Mouse (Mus musculus): ENCODE data around the gene Plcxd3. TPM values are rescaled to one million over a fixed set of nuclear protein-coding genes. Genes with fewer than 3 reads are reported as not detected.
"Not testable (repeated sequence)": the region's sequence is repeated elsewhere in the genome, so short reads cannot be mapped to it uniquely, and the experiment has no call there.

Gene Plcxd3
- polyA plus RNA-seq, 1 experiment from 2014 or later: 7.9 TPM

DNA sequence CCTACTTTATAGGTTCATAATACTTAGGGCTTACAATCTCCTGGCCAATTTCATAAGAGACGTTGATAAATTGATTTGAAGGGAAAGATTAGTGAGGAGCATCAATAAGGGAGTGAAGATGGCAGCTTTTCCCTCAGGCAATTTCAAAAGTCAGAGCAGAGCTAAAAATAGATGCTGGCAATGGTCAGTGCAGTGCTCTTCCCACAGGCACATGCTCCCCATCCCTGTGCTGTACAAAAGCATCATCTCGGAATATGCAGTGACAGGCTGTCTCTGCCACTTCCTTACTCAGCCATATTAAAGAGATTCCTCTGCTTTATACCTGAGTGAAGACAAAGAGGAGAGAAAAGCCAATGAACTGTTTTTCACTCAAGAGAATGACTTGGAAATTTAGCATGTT is 36.0 kb downstream of the Plcxd3 start:
- H3K4me3 ChIP-seq: no peak overlapping the region
- 76% methylated on average over 2 of the region's 2 CpGs for WGBS
- no peaks in the 10 kb centered on the region for H3K36me3 ChIP-seq
- no peak overlapping the region for H3K27ac ChIP-seq (replicated peaks)
- no peak for DNase-seq (ENCODE audit: low spot score)
- no peaks in the 10 kb centered on the region for H3K9me3 ChIP-seq (replicated peaks)
- H3K4me1 ChIP-seq: no peaks in the 10 kb centered on the region
- H3K27me3 ChIP-seq (ENCODE audit: low read depth, poor library complexity, severe bottlenecking): no peaks in the 10 kb centered on the region

DNA sequence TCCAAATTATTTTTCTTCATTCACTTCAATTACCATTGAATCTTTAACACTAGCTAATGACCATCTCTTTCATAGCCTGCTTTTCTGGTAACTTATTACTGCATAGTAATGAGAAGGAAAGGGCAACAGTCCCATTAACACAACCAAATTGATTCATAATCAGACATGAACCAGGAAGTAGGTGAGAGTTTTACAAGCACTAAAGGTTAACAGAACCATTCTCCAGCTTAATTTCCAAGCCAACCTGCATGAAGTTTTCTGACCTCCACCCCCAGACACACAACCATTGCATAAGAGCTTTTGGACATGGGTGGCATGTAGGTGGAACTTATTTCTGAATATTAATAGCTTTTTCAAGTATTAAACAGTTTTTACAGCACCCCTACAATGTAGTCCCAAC is 64.8 kb downstream of the Plcxd3 start:
- Histone ChIP-seq H3K4me3 (no peak overlapping the region), H3K36me3 (no peaks in the 10 kb centered on the region)
- no peak for DNase-seq (ENCODE audit: low spot score)

DNA sequence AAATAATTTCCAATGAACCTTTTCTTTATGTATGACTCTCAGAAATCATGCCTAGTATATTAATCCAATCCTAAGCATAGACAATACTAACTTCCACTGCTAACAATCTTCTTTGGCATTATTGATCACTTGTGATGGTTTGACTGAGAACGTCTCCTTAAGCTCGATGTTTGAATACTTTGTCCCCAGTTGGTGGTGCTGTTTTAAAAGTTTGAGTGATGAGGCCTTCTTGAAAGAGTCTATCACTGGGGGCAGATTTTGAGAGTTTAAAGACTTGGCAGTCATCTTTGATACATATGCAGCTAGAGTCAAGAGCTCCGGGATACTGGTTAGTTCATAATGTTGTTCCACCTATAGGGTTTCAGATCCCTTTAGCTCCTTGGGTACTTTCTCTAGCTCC is 120.9 kb downstream of the Plcxd3 start:
- Histone ChIP-seq H3K9me3 (replicated peaks) (no peaks in the 10 kb centered on the region), H3K36me3 (no peaks in the 10 kb centered on the region), H3K4me1 (0 out of 2 replicates have a peak, but pooled peaks cover 2% of the 10 kb centered on the region), H3K4me3 (no peak overlapping the region), H3K27me3 (ENCODE audit: low read depth, poor library complexity, severe bottlenecking) (no peaks in the 10 kb centered on the region), H3K27ac (replicated peaks) (no peak overlapping the region)
- WGBS: 89% methylated on average over 3 of the region's 3 CpGs
- no peak for DNase-seq (ENCODE audit: low spot score)

More for the DNA sequence above, 64.8 kb downstream of the Plcxd3 start:
- Histone ChIP-seq H3K4me1 (no peaks in the 10 kb centered on the region), H3K9me3 (replicated peaks) (no peaks in the 10 kb centered on the region), H3K27ac (replicated peaks) (no peak overlapping the region), H3K27me3 (ENCODE audit: low read depth, poor library complexity, severe bottlenecking) (no peaks in the 10 kb centered on the region)

DNA sequence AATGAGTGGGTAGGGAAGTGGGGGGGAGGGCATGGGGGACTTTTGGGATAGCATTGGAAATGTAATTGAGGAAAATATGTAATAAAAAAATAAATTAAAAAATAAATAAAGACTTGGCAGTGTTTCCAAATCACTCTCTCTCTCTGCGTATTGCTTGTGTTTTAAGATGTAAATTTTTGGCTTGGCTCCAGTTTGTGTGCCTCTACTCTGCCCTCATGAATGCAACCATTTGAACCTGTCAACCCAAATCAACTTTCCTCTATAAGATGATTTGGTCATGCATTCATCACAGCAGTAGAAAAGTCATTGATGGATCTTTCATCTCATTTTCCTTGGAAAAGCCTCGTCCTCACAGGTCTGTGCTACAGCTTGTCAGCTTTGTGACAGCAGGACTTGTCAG is 121.7 kb downstream of the Plcxd3 start:
- H3K4me1 ChIP-seq: 0 out of 2 replicates have a peak, but pooled peaks cover 2% of the 10 kb centered on the region
- no peak overlapping the region for H3K4me3 ChIP-seq
- H3K27me3 ChIP-seq (ENCODE audit: low read depth, poor library complexity, severe bottlenecking): no peaks in the 10 kb centered on the region
- H3K9me3 ChIP-seq (replicated peaks): no peaks in the 10 kb centered on the region
- no peak overlapping the region for H3K27ac ChIP-seq (replicated peaks)
- no peaks in the 10 kb centered on the region for H3K36me3 ChIP-seq
- no peak for DNase-seq (ENCODE audit: low spot score)
- 77% methylated on average over 2 of the region's 2 CpGs for WGBS

DNA sequence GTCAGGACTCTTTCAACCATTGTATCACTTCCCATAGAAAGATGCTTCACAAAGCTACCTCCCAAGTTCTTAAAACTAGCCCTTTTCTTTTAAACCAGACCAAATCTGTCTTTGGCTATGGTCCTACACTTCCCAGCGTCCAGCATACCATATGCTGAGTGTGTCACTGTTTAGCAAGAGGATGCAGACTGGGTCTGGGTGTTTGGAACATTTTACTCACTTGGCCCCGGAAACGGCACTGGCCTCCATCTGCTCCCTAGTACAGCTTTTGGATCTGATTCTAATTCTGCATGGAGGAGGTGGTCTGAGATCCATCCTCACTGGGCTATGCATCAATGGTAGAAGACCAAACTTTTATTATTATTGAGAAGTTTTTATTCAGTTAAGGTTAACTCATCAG is 122.7 kb downstream of the Plcxd3 start:
- DNase-seq (ENCODE audit: low spot score): no peak
- no peaks in the 10 kb centered on the region for H3K27me3 ChIP-seq (ENCODE audit: low read depth, poor library complexity, severe bottlenecking)
- no peaks in the 10 kb centered on the region for H3K9me3 ChIP-seq (replicated peaks)
- H3K36me3 ChIP-seq: no peaks in the 10 kb centered on the region
- 90% methylated on average over 3 of the region's 3 CpGs for WGBS
- no peak overlapping the region for H3K27ac ChIP-seq (replicated peaks)
- 0 out of 2 replicates have a peak, but pooled peaks cover 2% of the 10 kb centered on the region for H3K4me1 ChIP-seq
- H3K4me3 ChIP-seq: no peak overlapping the region

DNA sequence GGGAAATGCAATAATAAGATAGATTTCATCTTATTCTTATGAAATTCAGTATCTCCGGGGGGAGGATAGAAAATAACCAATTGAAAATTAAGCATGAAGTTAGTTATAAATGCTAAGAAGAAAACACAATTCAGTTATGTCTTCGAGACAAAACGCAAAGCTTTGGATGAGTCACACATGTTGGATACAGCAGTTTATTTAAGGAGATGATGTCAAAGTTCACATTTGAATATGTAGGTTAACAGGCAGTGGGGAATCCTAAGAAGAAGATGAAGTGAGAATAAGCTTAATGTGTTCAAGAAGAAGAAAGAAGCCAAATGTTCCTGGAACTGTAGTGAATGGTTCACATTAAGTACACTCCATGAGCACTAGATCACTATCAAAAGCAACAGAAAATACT is 128.1 kb downstream of the Plcxd3 start:
- H3K27ac ChIP-seq (replicated peaks): no peak overlapping the region
- WGBS: 92% methylated on average over 3 of the region's 3 CpGs
- H3K9me3 ChIP-seq (replicated peaks): no peaks in the 10 kb centered on the region
- H3K4me3 ChIP-seq: no peak overlapping the region
- H3K27me3 ChIP-seq (ENCODE audit: low read depth, poor library complexity, severe bottlenecking): no peaks in the 10 kb centered on the region
- H3K4me1 ChIP-seq: 0 out of 2 replicates have a peak, but pooled peaks cover 2% of the 10 kb centered on the region
- H3K36me3 ChIP-seq: no peaks in the 10 kb centered on the region
- DNase-seq (ENCODE audit: low spot score): no peak

DNA sequence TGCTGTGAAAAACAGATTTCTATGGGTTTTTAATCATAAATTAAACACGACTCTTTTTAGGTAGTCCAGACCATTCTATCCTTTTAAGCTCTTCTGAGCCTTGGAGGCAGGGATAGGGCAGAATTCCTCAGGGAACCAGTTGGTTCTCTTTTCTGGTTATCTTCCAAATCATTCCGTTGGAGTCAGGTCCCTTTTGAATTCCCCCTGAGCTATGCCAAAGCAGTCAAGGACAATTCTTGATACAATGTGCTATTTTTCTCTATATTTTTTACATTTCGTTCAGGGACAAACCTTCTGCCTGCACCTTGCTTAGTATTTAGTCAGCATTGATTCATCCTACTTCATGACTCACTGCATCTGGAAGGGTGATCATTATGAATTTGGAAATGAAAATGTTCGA is 128.5 kb downstream of the Plcxd3 start:
- WGBS: 87% methylated on average over 4 of the region's 4 CpGs
- no peak for DNase-seq (ENCODE audit: low spot score)
- Histone ChIP-seq H3K4me3 (no peak overlapping the region), H3K9me3 (replicated peaks) (no peaks in the 10 kb centered on the region), H3K4me1 (0 out of 2 replicates have a peak, but pooled peaks cover 2% of the 10 kb centered on the region), H3K36me3 (no peaks in the 10 kb centered on the region), H3K27me3 (ENCODE audit: low read depth, poor library complexity, severe bottlenecking) (no peaks in the 10 kb centered on the region), H3K27ac (replicated peaks) (no peak overlapping the region)

DNA sequence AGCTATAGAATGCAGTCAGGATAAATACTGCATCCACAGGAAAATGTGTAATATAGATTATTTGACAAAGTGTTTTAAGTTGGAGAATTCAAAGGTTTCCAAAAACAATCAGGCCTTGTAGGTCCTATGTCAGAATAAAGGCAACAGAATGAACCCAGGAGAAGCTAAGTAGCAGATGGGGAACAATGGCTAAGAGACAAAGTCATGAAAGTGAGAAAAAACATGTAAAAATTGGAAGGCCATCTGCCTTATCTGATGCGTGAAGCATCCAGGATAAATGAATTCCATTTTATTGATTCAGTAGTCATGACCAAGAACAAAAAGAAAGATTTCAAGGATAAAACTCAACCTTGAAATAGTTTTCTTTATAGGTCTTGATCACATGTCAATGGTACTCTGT is 139.4 kb downstream of the Plcxd3 start:
- no peaks in the 10 kb centered on the region for H3K9me3 ChIP-seq (replicated peaks)
- DNase-seq (ENCODE audit: low spot score): no peak
- H3K4me3 ChIP-seq: no peak overlapping the region
- 76% methylated on average over 1 of the region's 1 CpGs for WGBS
- H3K36me3 ChIP-seq: no peaks in the 10 kb centered on the region
- H3K4me1 ChIP-seq: no peaks in the 10 kb centered on the region
- no peak overlapping the region for H3K27ac ChIP-seq (replicated peaks)
- H3K27me3 ChIP-seq (ENCODE audit: low read depth, poor library complexity, severe bottlenecking): no peaks in the 10 kb centered on the region

DNA sequence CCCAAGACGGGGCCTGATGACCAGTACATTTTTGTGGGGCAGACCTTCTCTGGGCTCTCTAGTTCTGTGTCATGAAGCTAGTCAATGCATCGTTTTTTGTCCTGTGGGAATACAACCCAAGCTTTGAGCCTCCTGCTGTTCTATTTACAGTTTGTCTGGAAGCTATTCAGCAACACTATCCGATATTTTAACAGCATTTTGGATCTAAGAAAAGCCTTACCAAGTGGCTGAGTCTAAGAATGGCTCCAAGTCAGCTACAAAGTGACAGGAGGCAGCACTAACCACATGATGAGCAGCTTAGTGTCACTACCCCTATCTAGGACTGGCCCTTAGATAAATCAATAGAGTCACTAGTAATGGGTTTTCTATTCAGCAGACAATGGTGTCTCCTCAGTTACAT is 149.3 kb downstream of the Plcxd3 start:
- DNase-seq (ENCODE audit: low spot score): no peak
- Histone ChIP-seq H3K27ac (replicated peaks) (no peak overlapping the region), H3K9me3 (replicated peaks) (no peaks in the 10 kb centered on the region), H3K36me3 (no peaks in the 10 kb centered on the region), H3K4me3 (no peak overlapping the region), H3K4me1 (no peaks in the 10 kb centered on the region), H3K27me3 (ENCODE audit: low read depth, poor library complexity, severe bottlenecking) (no peaks in the 10 kb centered on the region)
- 79% methylated on average over 3 of the region's 3 CpGs for WGBS

DNA sequence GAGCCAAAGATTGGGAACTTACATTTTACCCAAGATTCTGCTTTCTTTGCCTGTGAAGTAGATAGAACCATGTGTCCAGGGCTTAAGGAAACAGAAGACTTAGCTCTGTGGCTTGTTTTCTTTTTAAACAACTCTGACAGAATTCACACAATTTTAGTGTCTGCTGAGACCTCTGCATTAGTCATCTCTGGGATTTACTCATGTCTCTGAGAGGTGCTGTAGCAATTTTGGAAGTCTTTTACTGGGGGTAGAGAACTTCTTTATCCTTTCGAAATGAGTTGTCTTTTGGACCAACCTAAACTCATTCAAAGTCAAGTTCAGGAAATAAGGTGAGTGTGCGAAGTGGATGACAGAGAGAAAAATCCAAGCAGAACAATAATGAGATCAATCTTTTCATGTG is 158.4 kb downstream of the Plcxd3 start:
- Histone ChIP-seq H3K9me3 (replicated peaks) (no peaks in the 10 kb centered on the region), H3K27ac (replicated peaks) (no peak overlapping the region), H3K27me3 (ENCODE audit: low read depth, poor library complexity, severe bottlenecking) (no peaks in the 10 kb centered on the region), H3K36me3 (no peaks in the 10 kb centered on the region), H3K4me1 (no peaks in the 10 kb centered on the region), H3K4me3 (no peak overlapping the region)
- WGBS: 92% methylated on average over 2 of the region's 2 CpGs
- no peak for DNase-seq (ENCODE audit: low spot score)

DNA sequence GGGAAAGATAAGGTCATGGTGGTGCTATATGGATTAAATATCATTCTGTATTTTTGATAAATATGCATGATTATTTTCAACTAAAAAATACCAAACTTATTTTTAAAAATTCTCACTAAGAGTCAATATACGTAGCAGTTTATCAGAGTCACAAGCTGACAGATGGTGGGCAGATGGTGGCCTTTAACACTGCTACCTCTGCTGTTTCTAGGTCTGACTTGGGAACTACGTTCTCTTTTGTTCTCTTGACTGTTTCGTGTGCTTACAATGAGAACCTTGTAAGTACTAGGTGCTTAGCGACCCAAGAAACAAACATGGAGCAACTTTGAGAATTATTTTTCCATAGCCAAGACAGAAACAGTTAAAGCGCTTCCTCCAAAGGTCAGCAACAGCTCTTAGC is 183.8 kb downstream of the Plcxd3 start:
- Histone ChIP-seq H3K27ac (replicated peaks) (no peak overlapping the region), H3K36me3 (no peaks in the 10 kb centered on the region), H3K9me3 (replicated peaks) (no peaks in the 10 kb centered on the region), H3K4me3 (no peak overlapping the region), H3K27me3 (ENCODE audit: low read depth, poor library complexity, severe bottlenecking) (no peaks in the 10 kb centered on the region), H3K4me1 (no peaks in the 10 kb centered on the region)
- no peak for DNase-seq (ENCODE audit: low spot score)
- 87% methylated on average over 5 of the region's 5 CpGs for WGBS

DNA sequence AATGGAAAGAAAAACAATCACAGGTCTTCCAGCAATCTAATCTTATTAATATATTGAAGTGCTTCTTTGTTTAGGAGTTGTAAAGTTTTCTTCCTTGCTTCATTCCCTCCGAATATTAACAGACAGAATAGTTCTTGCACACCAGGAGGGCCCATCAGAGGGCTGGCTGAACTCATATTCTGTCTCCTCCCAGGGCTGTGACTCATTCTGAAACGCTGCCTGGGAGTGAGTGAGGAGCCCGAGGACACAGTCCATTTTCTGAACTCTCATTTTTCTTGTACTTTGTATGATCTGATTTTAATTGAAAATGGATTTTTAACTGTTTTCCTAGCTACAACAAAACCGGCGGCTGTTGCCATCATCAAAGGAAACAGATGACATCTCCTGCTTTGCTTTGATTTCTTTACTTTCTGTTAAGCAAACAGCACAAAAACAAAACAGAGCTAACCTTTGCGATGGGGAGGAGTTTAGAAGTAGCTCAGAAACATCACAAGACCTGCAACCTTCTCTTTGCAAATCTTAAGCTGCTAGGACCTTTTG is 186.2 kb downstream of the Plcxd3 start:
- Histone ChIP-seq H3K27me3 (ENCODE audit: low read depth, poor library complexity, severe bottlenecking) (no peaks in the 10 kb centered on the region), H3K27ac (replicated peaks) (no peak overlapping the region), H3K36me3 (no peaks in the 10 kb centered on the region), H3K9me3 (replicated peaks) (no peaks in the 10 kb centered on the region), H3K4me1 (no peaks in the 10 kb centered on the region), H3K4me3 (no peak overlapping the region)
- no peak for DNase-seq (ENCODE audit: low spot score)
- WGBS: 74% methylated on average over 6 of the region's 6 CpGs

DNA sequence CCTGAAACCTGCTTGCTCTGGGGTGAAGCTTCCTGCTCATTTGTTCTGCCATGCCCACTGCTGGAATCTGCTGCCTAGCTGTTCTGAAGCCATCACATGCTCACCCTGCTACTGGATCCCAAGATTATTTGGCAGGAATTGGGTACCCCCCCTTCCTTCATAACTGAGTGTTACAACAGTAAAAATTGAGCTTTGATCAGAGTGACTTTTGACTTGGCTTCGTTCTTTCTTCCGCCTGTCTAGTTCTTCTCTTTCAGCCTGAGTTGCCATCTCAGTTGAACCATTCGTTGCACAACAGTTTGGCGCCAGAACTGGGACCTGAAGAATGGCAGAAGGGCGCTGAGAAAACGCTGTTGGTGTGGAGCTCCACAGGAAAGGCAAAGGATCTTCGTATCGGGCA is 220.2 kb downstream of the Plcxd3 start:
- WGBS: 94% methylated on average over 8 of the region's 8 CpGs
- H3K27me3 ChIP-seq (ENCODE audit: low read depth, poor library complexity, severe bottlenecking); H3K9me3 ChIP-seq (replicated peaks); DNase-seq (ENCODE audit: low spot score); H3K36me3 ChIP-seq; H3K27ac ChIP-seq (replicated peaks); H3K4me1 ChIP-seq; H3K4me3 ChIP-seq: not testable (repeated sequence)

DNA sequence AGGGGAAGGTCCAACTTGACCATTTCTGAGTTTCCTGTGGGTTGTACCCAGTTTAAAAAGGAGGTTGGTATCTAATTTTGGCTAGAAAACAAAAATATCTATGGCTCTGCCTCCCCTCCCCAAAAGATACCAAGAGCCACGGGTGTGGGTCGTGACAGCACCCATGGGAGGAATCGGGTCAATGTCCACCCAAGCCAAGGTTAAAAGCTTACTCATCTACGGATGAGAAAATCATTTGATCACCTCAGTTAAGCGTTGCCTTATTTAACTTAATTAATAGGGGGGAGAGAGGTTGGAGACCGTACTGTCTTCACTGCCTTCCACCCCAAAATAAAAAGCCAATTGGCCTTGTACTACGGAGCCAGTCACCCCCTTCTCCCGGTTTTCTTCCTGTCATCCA is 223.4 kb downstream of the Plcxd3 start:
- not testable (repeated sequence) for H3K27ac ChIP-seq (replicated peaks); H3K36me3 ChIP-seq; DNase-seq (ENCODE audit: low spot score); H3K9me3 ChIP-seq (replicated peaks); H3K4me1 ChIP-seq; H3K27me3 ChIP-seq (ENCODE audit: low read depth, poor library complexity, severe bottlenecking); H3K4me3 ChIP-seq
- 95% methylated on average over 8 of the region's 8 CpGs for WGBS

Measured in midbrain, embryonic 10.5 days (tissue).